Mouse (Mus musculus) lung, embryonic 14.5 days (tissue): ENCODE measurements around the gene Rxfp3. TPM values are rescaled to one million over a fixed set of nuclear protein-coding genes. Genes with fewer than 3 reads are reported as not detected.

ENCODE experiments used
- ATAC-seq: fragments of 200-750 bp; cut with Nextera tagmentation; 2 replicates; pipeline ENCODE4 v1.8.0; 2017; ENCODE audit warnings: mild to moderate bottlenecking, moderate TSS enrichment, moderate library complexity; ENCODE audit not compliant: insufficient read depth
- DNase-seq: peaks from one replicate; pipeline ENCODE4 v3.0.0-alpha.2; 2015
- H3K27ac ChIP-seq: fragments of 300-500 bp; sonication (generic); 2 replicates; pipeline ENCODE4 v1.5.1; 2014; ENCODE audit warnings: low read depth, mild to moderate bottlenecking, moderate library complexity
- H3K27me3 ChIP-seq: fragments of 300-500 bp; sonication (generic); 2 replicates; pipeline ENCODE4 v1.6.1; 2014; ENCODE audit warnings: low read length, control low read depth; ENCODE audit not compliant: insufficient read depth
- H3K36me3 ChIP-seq: fragments of 300-500 bp; sonication (generic); 2 replicates; pipeline ENCODE4 v1.6.1; 2014; ENCODE audit warnings: control low read depth; ENCODE audit not compliant: insufficient read depth
- H3K4me1 ChIP-seq: fragments of 300-500 bp; sonication (generic); 2 replicates; pipeline ENCODE4 v1.6.1; 2014; ENCODE audit warnings: antibody characterized with exemption, control low read depth; ENCODE audit not compliant: insufficient read depth
- H3K4me2 ChIP-seq: fragments of 300-500 bp; sonication (generic); 2 replicates; pipeline ENCODE4 v1.6.1; 2014; ENCODE audit warnings: mild to moderate bottlenecking
- H3K4me3 ChIP-seq: fragments of 300-500 bp; sonication (generic); 2 replicates; pipeline ENCODE4 v1.5.1; 2014; ENCODE audit warnings: low read depth, low read length
- H3K9ac ChIP-seq: fragments of 300-500 bp; sonication (generic); 2 replicates; pipeline ENCODE4 v1.6.1; 2014
- H3K9me3 ChIP-seq: fragments of 300-500 bp; sonication (generic); 2 replicates; pipeline ENCODE4 v1.6.1; 2016; ENCODE audit warnings: low read depth, low read length, control low read depth
- CTCF ChIP-seq: IDR thresholded peaks from 2 replicates; pipeline ENCODE4 v1.5.1; 2016; ENCODE audit warnings: antibody characterized with exemption, low read depth
- WGBS: fragments of 180-500 bp; shearing (Covaris S2); extraction: QIAGEN DNeasy Blood & Tissue Kit; methylation state at CpG from one replicate; pipeline ENCODE4 v1.1.7; 2014; 5-methylcytosine and 5-hydroxymethylcytosine counted together
- polyA plus RNA-seq: library from polyadenylated mRNA; unstranded; fragments of >200 nt; fragmentation: Nextera tagmentation; extraction: Ambion mirVana; gene quantifications from 2 replicates; pipeline ENCODE4 v1.2.1, GENCODE M21; 2014

Gene Rxfp3
- polyA plus RNA-seq, 1 experiment from 2014 or later: 0.04 TPM

- no peak for ATAC-seq
- no peak for TF ChIP-seq CTCF
- H3K27me3 ChIP-seq: peaks cover 37% of the 10 kb centered on the region
These were observed 1.8 kb downstream of the Rxfp3 start for GRCm38 (mm10) chr15:11035947-11036474.

GRCm38 (mm10) chr15:11030188-11030587, 7.6 kb downstream of the Rxfp3 start:
- H3K27ac ChIP-seq: no peak overlapping the region
- H3K4me1 ChIP-seq: no peaks in the 10 kb centered on the region
- H3K9me3 ChIP-seq: no peaks in the 10 kb centered on the region
- H3K27me3 ChIP-seq: peaks cover 5% of the 10 kb centered on the region
- TF ChIP-seq CTCF: no peak
- WGBS: 69% methylated on average over 3 of the region's 3 CpGs
- no peak overlapping the region for H3K4me2 ChIP-seq
- DNase-seq (no peak), ATAC-seq (no peak)
- H3K9ac ChIP-seq: no peak overlapping the region
- no peak overlapping the region for H3K4me3 ChIP-seq
- no peaks in the 10 kb centered on the region for H3K36me3 ChIP-seq

More at GRCm38 (mm10) chr15:11035947-11036474, 1.8 kb downstream of the Rxfp3 start:
- peak overlapping the region; percentile 60 for H3K4me2 ChIP-seq
- 4% methylated on average over 34 of the region's 34 CpGs for WGBS
- H3K4me1 ChIP-seq: 0 out of 2 replicates have a peak, but pooled peaks cover 5% of the 10 kb centered on the region
- DNase-seq: peak; percentile 22
- H3K9ac ChIP-seq: no peak overlapping the region
- H3K27ac ChIP-seq: no peak overlapping the region
- peak overlapping the region; percentile 36 for H3K4me3 ChIP-seq
- H3K9me3 ChIP-seq: no peaks in the 10 kb centered on the region
- H3K36me3 ChIP-seq: no peaks in the 10 kb centered on the region

- H3K27ac ChIP-seq: no peak overlapping the region
- DNase-seq (no peak), ATAC-seq (no peak)
- H3K9me3 ChIP-seq: no peaks in the 10 kb centered on the region
- no peak for TF ChIP-seq CTCF
- no peaks in the 10 kb centered on the region for H3K4me1 ChIP-seq
- H3K4me2 ChIP-seq: no peak overlapping the region
- H3K27me3 ChIP-seq: no peaks in the 10 kb centered on the region
- WGBS: 45% methylated on average over 4 of the region's 4 CpGs
- no peak overlapping the region for H3K4me3 ChIP-seq
- no peaks in the 10 kb centered on the region for H3K36me3 ChIP-seq
- no peak overlapping the region for H3K9ac ChIP-seq
These were observed 10.8 kb downstream of the Rxfp3 start for GRCm38 (mm10) chr15:11026801-11027561.

- no peaks in the 10 kb centered on the region for H3K36me3 ChIP-seq
- no peaks in the 10 kb centered on the region for H3K4me1 ChIP-seq
- no peaks in the 10 kb centered on the region for H3K27me3 ChIP-seq
- H3K9ac ChIP-seq: no peak overlapping the region
- TF ChIP-seq CTCF: no peak
- DNase-seq (no peak), ATAC-seq (no peak)
- WGBS: 49% methylated on average over 2 of the region's 2 CpGs
- H3K9me3 ChIP-seq: no peaks in the 10 kb centered on the region
- H3K4me2 ChIP-seq: no peak overlapping the region
- no peak overlapping the region for H3K4me3 ChIP-seq
- no peak overlapping the region for H3K27ac ChIP-seq
These were observed 22.9 kb downstream of the Rxfp3 start for GRCm38 (mm10) chr15:11014931-11015330.

- DNase-seq (no peak), ATAC-seq (no peak)
- H3K9ac ChIP-seq: no peak overlapping the region
- TF ChIP-seq CTCF: no peak
- H3K36me3 ChIP-seq: no peaks in the 10 kb centered on the region
- H3K9me3 ChIP-seq: no peaks in the 10 kb centered on the region
- no peak overlapping the region for H3K4me2 ChIP-seq
- H3K4me3 ChIP-seq: no peak overlapping the region
- WGBS: 73% methylated on average over 11 of the region's 11 CpGs
- no peaks in the 10 kb centered on the region for H3K27me3 ChIP-seq
- no peaks in the 10 kb centered on the region for H3K4me1 ChIP-seq
- no peak overlapping the region for H3K27ac ChIP-seq
These were observed 26.7 kb downstream of the Rxfp3 start for GRCm38 (mm10) chr15:11010976-11011548.

GRCm38 (mm10) chr15:11008756-11009155, 29.0 kb downstream of the Rxfp3 start:
- Histone ChIP-seq H3K9me3 (no peaks in the 10 kb centered on the region), H3K9ac (no peak overlapping the region), H3K36me3 (no peaks in the 10 kb centered on the region), H3K4me1 (no peaks in the 10 kb centered on the region), H3K27ac (no peak overlapping the region), H3K27me3 (no peaks in the 10 kb centered on the region), H3K4me2 (no peak overlapping the region), H3K4me3 (no peak overlapping the region)
- ATAC-seq: no peak
- WGBS: 16% methylated on average over 5 of the region's 5 CpGs
- DNase-seq: peak; percentile 49
- TF ChIP-seq CTCF: peak; percentile 65

- 35% methylated on average over 6 of the region's 6 CpGs for WGBS
- H3K4me3 ChIP-seq: no peak overlapping the region
- H3K4me2 ChIP-seq: no peak overlapping the region
- H3K27ac ChIP-seq: no peak overlapping the region
- no peak for TF ChIP-seq CTCF
- no peak overlapping the region for H3K9ac ChIP-seq
- no peaks in the 10 kb centered on the region for H3K36me3 ChIP-seq
- H3K27me3 ChIP-seq: no peaks in the 10 kb centered on the region
- DNase-seq: no peak
- no peak for ATAC-seq
- H3K9me3 ChIP-seq: no peaks in the 10 kb centered on the region
- no peaks in the 10 kb centered on the region for H3K4me1 ChIP-seq
These were observed 33.1 kb downstream of the Rxfp3 start for GRCm38 (mm10) chr15:11004646-11005045.
